Mouse (Mus musculus) kidney, adult 2 months (tissue): ENCODE results near the gene Omd.

Source experiments
- CTCF ChIP-seq: fragments of 200-500 bp; conservative IDR thresholded peaks from 2 replicates; pipeline ENCODE4 v1.5.1; 2011; ENCODE audit warnings: low read depth, mild to moderate bottlenecking, control low read depth, low read length, moderate library complexity, mixed read lengths; ENCODE audit not compliant: insufficient read depth, insufficient read length
- POLR2A ChIP-seq: fragments of 200-500 bp; IDR thresholded peaks from one replicate; pipeline ENCODE4 v1.6.1; 2011; ENCODE audit warnings: low read depth, low read length, control low read depth

DNA sequence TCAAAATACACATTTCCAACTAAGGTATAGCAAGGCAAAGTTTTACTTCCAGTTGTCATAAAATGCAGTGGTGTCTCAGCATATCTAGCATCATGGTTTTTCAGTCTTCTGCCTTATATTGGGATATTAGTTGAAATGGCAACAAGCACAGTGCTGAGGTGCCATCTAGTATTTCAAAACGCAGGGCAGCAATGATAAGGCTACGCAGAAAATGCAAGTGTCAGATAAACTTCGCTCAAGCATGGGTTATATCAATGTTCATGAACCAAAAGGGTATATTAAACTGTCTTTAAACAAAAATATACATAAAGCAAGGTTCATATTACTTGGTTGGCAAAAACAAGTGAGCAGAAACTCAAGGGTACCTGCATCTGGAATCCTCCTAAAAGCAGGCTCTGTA, 34.8 kb downstream of the Omd start:
- TF ChIP-seq CTCF (no peak), POLR2A (no peak)
